Mouse (Mus musculus) monocyte, adult 2 months (primary cell): ENCODE measurements around the gene Fuom.

Experiments
- DNase-seq, 2 experiments: peaks; one replicate each; pipeline ENCODE4 v3.0.0; 2022; ENCODE audit warnings: low spot score in 2 of 2, low read depth in 1 of 2

The Fuom gene

DNA sequence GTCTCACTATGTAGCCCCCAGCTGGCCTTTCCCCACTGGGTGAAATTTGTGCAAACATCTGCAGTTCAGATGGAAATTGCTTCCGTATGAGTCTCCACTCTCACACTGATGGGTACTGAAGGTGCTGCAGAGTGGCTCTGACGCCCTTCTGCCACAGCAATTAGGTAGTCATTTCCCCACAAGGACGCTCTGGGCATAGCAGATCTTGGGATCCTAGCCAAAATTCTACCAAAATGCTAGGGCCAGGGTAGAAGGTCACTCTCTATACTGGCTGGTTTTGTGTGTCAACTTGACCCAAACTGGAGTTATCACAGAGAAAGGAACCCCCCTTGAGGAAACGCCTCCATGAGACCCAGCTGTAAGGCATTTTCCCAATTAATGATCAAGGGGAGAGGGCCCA, 1.8 kb upstream of the Fuom start:
- DNase-seq = no peak

DNA sequence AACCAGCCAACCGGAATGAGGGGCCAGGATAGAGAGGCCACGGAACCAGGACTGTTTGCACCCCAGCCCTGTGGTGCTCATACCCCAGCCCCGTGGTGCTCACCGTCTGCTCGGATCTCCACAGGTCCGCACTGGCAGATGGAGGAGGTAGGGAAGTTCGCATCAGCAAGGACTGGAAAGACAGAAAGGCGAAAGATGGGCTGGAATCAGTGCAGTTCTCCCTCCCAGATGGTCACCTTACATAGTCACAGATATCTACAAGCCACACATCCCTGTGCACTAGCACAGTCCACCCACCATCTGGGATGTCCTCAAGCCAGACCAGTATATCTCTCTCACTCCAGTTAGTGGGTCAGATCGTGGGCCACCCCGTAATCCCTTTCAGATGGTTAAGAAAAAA, 743 bp downstream of the Fuom start:
- no peak for DNase-seq

DNA sequence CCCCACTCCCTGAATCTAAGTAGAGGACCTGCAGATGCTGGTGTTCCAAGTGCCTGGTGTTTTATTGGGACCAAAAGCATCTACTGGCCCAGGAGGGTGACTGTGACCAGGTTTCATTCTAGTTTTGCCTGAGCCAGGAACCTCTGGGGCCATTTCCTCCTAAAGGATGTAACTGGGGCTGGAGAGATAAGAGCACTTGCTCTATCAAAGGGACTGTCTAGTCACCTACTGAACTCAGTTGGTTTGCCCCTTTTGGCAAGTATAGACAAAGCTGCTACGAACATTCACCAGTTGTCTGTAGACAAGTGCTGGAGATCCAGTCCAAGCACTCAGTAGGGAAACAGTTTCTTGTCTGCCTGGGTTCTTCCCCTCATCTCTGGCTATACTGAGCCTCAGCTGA, 3.8 kb downstream of the Fuom start:
- DNase-seq = no peak

DNA sequence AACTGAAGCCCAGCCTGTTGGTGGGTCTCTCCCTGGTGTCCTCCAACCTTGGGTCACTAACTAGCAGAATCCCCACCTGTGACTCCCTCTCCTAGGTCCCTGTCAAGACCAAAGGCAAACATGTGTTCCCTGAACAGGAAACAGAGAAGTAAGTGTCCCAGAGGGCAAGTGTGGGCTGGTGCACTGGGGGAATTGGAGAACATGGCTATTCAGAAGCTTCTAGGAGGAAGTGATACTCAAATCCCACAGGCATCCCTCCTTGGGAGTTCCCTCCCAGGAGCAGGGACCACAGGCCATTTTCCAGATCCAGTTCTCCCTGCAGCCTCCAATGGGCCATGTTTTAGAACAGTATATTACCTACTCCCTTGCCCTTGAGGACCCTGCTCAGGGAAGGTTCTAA, 6.2 kb downstream of the Fuom start:
- DNase-seq = no peak

DNA sequence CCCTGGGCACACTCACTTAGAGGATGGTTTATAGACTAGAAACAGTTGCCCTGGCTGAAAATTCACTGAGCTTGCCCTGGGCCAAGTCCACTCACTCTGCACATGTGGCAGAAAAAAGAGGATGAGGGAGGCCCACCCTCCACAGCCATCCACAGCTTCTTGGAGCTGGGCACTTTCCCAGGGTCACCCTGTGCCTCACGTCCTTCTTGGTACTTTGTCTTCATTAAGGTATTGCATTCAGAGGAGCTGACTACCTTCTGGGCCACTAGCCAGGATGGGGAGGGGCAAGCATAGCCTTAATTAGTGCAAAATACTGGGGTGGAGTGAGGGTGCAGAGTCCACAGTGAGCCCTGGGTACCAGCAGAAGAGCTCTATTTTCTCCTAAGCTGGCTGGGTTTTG, 6.7 kb downstream of the Fuom start:
- no peak for DNase-seq

DNA sequence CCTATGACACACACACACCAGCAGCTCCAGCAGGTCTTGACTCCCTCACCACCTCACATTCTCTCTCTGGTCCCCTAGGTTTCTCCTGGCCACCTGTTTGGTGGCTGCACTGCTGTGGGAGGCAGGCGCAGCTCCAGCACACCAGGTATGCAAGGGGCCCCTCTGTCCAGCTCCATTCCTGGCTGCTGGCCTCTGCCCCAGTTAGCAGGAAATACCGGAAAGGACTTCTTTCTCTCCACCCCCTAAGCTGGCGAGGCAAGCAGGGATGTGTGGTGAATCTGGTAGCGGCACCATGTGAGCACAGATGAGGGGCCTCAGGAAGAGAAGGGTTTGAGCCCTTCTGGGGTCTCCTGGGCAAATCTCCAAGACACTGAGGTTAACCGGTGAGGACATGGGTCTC, 7.3 kb downstream of the Fuom start:
- DNase-seq = no peak

DNA sequence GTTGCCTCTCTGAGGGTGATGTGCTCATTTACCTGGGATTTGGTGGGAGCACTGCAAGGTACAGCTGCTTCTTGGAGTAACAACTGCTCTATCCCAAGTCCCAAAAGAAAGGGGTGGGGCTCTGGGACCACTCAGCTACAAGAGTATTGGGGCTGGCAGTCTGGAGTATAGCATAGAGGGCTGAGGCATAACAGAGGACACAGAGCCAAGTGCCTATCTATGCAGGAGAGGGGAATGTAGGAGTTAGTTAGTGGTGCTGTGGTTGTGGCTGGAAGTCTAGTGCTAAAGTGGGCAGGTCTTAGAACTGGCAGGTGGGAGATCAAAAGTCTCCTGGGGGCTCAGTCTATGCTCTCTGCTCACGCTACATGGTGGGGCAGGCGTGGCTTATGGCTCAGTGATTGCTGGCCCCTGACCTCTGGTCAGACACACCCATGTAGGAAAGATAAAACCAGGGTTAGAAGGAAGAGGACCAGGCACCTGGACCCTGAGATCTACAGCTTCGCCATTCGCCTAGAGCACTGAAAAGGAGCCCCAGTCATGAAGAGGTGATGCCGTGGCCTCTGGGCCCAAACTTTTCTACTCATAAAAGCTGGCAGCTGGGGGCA, 9.2 kb downstream of the Fuom start, which contains the start of gene Prap1:
Gene Prap1, plus strand, starts transcription at position 472 of the 605 bp plus-strand sequence.
- DNase-seq = no peak

DNA sequence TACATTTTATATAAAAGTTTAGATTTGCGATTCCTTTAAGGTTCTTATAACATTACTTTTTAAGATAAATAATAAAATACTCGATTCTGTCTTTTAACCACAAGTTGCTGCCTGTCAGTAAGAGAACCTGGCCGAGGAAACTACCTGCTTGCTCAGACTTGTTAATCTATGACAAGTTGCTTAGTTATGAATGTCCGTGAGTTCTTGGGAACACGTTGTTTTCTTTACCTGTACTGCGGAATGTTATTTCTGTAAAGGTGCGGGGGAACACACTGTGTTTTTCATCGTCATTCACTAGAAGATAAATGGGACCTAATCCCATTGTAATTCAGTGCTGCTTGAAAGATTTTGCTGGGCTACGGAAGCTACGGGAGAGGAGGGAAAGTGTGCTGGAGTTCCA, 11.6 kb downstream of the Fuom start:
- DNase-seq = no peak

DNA sequence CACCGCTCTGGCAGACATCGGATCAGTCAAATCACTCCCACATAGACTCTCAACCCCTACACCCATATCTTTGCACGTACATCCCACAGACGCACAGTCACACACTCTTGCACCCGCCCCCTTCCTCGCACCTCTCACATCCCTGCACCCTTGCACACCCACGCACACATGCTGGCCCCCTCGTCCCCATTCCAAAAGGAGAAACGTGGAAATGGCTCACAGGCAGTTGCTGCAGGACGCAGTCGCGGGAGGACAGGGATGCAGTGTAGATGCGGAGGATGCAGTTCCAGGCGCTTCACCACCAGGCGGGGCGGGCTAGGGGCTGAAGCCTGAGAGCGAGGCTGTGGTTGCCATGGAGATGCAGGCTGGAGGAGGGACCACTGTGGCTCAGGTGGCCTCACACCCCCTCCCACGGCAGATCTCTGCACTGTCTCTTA, 20.0 kb downstream of the Fuom start, which contains the start of gene Caly:
Gene Caly, minus strand, starts transcription at position 307 of the 437 bp plus-strand sequence.
- DNase-seq = no peak

DNA sequence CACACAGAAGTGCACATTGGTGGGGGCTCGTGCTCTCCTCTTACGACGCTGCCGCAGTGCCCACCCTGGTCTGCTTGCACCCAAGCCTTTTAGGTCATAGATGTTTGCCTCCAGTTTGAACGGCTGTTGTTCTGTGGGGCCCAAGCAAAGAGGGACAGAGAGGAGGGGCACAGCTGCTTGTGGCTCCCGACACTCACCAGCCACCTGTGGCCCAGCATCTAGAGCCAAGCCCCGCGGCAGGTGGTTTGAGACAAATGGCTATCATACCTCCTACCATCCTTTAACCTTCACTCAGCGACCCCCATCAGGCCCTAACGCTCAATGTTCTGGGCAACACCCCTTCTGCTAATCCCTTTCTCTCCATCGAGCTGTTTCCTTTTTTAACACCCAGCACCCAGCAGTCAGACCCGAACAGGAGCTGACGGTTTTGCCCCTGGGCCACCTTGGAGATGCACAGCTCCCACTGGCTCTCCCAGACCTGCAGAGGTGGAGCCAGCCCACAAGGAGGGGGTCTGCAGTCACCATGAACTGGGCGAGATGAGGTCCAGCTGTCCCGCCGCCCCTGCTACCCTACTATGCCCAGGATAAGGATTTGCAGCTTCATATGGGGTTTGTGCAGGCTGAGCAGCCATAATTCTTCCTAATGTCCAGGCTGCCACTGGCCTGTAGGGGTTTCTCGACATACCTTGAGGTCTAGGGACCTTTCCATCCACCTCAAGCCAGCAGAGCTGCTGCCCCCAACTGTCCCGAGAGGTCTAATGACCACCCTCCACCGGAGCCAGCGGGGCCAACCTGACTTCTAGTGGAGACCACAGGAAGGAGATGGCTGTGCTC, 20.6 kb downstream of the Fuom start:
- no peak for DNase-seq

DNA sequence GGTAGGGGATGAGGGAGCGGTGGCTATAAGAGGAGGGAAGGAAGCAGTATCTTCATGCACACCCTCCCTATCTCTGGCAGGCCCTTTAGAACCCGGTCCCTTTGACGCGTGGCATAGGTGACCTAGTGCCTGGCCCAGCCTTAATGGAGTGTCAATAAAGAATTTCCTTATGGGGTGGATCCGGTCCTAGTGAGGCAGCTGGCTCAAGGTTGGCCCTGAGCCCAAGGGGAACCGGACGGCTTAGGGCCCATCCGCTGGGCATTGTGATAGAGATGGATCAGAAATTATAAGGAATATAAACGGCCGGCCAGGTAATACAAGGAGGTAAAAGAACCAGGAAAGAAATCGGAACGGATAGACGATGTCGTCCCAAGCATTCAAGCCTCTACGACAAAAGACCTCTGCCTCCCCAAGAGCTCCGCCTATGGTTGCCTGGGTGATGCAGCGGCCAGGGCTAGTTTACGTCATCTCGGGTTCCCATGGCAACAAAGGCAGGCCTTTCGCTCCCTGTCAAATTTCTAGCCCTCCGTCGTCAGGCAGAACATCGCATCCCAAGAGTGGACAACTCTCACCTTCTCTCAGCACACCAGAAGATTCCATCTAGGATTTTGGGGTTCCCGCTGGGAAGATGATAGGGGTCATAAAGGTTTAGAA, 21.6 kb downstream of the Fuom start:
- DNase-seq = peak in 1 of 2 experiments; percentile 31

DNA sequence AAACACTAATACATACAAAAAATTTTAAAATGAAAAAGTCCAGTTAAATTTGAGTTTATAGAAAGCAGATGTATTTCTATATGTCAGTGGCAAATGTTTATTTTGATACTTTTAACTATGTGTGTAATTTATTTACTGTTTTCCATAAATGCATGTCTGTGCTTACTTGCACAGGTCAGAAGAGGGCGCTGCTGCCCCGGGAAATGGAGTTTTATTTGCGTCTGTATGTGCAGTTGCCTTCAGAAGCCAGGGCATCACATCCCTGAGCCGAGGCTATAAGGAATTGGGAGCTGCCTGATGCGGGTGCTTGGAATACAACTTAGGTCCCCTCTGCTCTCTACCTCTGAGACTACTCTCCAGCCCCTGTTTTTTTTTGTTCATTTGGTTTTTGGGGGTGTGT, 23.5 kb downstream of the Fuom start:
- DNase-seq = peak in 1 of 2 experiments; percentile 40

DNA sequence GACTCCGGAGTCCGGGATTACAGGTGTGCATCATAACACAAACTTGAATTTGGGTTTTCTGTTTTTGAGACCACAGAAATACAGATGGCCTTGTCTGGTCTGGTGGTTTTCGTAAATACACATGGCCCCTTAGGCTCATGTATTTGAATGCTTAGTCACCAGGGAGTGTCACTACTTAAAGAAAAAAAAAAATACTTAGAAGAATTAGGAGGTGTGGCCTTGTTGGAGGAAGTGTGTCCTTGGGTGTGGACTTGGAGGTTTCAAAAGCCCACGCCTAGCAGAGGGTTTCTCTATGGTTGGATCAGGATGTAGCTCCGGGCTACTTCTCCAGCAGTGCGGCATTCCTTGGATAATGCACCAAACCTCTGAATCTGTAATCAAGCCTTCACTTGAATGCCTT, 24.5 kb downstream of the Fuom start:
- DNase-seq = no peak

DNA sequence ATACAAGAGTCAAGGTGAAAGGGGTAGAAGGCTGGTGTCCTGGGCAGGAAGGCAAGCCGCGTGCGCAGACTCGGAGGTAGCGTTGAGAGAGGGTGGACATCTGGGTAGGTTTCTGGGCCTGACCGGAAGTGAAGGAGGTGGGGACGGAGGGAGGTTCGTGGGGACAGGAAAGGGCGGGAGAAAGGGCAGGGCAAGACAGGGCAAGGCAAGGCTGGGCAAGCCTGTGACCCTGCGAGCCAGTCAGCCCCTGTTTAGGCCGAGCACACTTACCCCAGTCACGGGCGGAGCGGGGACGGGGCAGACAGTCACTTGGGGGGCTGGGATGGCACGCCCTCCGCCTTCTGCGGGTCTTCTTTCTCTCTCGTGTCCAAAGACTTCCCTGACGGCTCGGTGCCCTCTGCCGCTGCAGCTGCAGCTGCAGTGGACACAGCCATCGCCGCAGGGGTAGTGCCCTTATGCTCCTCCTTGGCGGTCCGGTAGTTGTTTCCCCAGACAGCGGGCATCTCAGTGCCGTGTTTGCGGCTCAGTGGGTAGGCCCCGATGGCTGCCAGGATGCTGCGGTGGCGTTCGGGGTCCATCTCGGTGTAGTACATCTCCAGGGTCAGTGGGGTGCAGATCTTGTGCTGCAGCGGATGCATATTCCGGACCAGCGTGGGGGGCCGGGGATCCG, 32.1 kb downstream of the Fuom start:
- DNase-seq = no peak

DNA sequence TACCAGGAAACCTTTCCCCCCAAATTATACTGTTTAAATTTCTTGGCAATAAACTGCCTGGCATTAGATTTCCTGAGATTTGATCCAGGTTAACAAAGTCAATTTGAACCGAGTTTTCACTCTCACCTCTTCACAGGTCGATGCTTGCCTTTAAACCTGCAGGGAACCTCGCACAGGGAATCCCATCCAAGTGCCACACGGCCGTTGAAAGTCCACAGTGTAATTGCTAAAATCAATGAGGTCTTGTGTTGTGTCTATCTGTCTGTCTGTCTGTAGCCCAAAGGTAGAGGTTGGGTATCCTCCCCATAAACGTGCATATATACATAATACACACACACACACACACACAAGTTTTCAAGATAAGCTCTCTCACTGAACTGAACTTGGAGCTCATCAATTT, 34.8 kb downstream of the Fuom start:
- DNase-seq = no peak

DNA sequence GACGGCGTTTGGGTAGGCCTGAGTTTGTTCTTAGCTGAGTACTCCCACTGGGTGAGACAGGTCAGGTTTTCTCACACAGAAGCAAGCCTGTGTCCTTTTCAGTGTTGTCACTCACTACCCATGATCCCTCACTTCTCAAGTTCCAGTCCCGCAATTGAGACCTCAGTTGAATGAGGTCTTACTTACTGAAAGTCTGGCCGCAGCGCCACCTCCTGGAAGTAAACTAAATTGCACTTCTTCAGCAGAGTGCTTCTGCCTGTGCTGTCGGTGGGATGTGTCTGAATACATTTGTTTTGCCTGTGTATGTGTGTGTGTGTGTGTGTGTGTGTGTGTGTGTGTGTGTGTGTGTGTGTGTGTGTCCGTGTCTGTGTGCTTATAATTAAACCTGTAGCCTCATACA, 39.1 kb downstream of the Fuom start:
- DNase-seq = peak in 1 of 2 experiments; percentile 27

DNA sequence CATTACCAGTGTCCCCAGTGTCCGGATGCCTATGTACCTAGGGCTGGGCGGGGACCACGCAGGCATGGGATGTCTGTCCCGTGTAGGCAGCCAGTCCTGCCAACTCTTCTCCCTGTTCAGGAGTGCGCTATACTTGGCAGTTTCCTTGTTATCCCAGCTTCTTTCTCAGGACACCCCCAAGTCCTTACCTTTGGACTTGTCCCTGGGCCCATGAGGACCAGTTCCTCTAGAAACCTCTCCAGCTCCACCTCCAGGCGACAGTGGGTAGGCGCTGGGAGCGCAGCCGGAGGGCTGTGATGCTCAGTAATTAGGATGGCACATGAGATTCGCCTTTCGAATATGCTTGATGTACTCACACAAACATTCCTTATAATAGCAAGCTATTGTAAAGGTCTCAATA, 39.9 kb downstream of the Fuom start:
- no peak for DNase-seq

DNA sequence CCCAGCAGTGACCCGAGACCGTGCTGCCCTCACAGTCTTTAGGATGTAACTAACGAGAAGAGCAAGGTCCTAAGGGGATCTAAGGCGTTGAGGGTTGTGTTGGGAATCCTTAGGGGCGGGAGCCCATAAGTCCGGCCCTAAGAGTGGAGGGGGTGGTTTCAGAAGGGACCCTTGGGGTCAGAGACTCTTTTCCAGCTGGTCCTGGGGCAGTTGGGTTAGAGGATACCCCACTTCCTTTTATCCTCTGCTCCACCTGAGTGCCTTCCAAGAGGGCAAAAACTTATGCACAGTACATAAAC, 40.5 kb downstream of the Fuom start:
- no peak for DNase-seq

DNA sequence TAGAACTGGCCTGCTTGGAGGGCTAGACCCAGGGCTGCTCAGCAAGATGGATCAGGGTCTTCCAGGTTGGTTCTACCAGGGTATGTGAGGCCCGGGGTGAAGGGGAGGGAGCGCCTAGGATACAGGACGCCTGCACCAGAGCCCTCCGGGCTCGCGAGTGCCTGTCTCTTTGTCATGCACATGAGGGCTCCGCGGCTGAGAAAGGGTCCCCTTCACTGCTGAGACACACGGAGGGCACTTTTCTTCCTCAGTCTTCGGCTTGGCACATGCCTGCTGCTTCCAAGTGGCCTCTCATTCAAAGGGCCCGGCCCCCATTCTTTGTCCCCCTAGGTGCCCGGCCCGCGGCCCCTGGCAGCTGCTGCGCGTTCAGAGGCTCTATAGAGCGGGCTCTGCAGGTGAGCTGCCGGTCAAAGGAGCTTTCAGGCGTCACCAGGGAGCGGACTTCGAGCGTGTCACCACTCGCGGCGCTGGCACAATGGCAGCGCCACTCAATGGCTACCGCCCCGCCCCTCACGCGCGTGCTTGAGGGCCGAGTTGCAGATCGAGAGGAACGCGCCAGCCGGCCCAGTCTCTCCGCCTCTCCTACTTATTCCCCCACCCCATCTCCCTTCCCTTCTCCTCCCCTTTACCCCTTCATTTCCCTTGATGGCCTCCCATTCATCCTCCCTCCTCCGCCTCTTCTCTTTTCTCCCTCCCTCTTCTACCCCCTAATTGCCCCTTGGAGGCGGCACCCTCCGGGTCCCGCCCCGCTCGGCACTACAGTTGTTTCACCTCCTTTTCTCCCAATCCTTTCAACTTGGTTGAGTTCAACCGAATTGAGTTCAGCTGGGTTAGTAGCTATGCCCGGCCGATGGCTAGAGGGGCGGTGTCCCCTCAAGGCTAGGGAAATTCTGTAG, 41.1 kb downstream of the Fuom start:
- no peak for DNase-seq

DNA sequence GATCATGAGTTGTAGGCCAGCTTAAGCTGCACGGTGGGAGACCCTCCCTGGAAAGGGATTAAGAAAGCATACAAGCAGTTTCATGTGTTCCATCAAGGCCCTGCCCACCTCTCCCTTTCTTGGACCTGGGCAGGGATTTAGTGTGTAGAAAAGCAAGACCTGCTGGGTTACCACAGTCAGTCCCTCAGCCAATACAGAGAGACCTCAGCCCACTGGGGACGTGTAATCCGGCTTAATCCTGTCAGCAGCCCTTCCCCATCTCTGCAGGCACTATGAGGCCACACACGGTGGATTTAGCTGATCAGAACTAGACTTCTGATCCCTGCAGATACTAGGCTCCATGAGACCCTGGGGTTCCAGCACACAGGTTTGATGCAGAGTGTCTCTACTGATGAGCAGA, 42.6 kb downstream of the Fuom start:
- DNase-seq = no peak

DNA sequence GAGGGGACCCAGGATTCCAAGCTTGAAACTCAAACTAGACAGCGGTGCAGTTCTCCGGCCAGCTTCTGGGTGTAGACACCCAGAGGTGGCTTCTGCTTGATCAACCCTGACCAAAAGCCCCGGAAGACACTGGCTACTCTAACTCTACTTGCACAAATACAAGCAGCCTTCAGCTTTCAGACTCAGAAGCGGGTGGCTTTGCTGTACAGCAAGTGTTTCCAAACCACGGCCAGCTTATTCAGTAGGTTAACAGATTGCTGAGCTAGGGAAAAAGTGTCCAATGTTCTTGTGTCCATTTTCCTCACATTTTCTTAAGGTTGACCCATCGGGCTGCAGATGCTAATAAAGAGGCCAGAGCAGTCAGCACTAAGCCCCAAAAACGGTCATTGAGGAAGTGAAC, 43.7 kb downstream of the Fuom start:
- no peak for DNase-seq
